Mouse (Mus musculus) gastrocnemius, postnatal 10 days (tissue): ENCODE results near the gene Rgs14. TPM values are rescaled to one million over a fixed set of nuclear protein-coding genes. Genes with fewer than 3 reads are reported as not detected.

ENCODE experiments used
- total RNA-seq, 2 experiments: library from RNA; stranded (reverse); gene quantifications; 2 replicates each; pipeline ENCODE4 v1.2.3; 2021

Gene Rgs14
- total RNA-seq, 2 experiments from 2014 or later = 0.19 to 0.36 TPM

Other genes with a start within 250 kb of the Rgs14 start
- not detected for gene Gm17617, start 236.2 kb upstream of the Rgs14 start, total RNA-seq
- gene Fgfr4, start 217.1 kb upstream of the Rgs14 start, total RNA-seq = 10 to 100 TPM; 16.3 to 24.5 TPM
- gene Nsd1, start 159.9 kb upstream of the Rgs14 start, total RNA-seq = 10 to 100 TPM; 75.4 to 89.6 TPM
- gene Prelid1, start 49.2 kb upstream of the Rgs14 start, total RNA-seq = 10 to 100 TPM; 66.3 to 79.2 TPM
- gene Rab24, start 47.8 kb upstream of the Rgs14 start, total RNA-seq = 10 to 100 TPM; 36.0 to 37.2 TPM
- gene Mxd3, start 39.9 kb upstream of the Rgs14 start, total RNA-seq = 1 to 10 TPM; 6.2 to 7.8 TPM
- gene Lman2, start 6.9 kb upstream of the Rgs14 start, total RNA-seq = 10 to 100 TPM; 37.0 to 45.1 TPM
- gene Slc34a1, start 28.5 kb downstream of the Rgs14 start, total RNA-seq = under 1 TPM in 1 of 2 experiments, not detected in 1; 0.11 TPM
- gene Pfn3, start 45.5 kb downstream of the Rgs14 start, total RNA-seq = not detected
- under 1 TPM in 1 of 2 experiments, not detected in 1; 0.34 TPM for gene F12, start 57.1 kb downstream of the Rgs14 start, total RNA-seq
- 10 to 100 TPM; 17.4 to 22.3 TPM for gene Grk6, start 75.3 kb downstream of the Rgs14 start, total RNA-seq
- 1 to 10 TPM; 2.1 to 2.5 TPM for gene Prr7, start 94.5 kb downstream of the Rgs14 start, total RNA-seq
- gene Dbn1, start 118.4 kb downstream of the Rgs14 start, total RNA-seq = 10 to 100 TPM; 52.6 to 71.2 TPM
- gene Pdlim7, start 143.9 kb downstream of the Rgs14 start, total RNA-seq = 100 to 1,000 TPM; 458 to 513 TPM
- 1 to 10 TPM; 2.0 to 4.0 TPM for gene Dok3, start 159.6 kb downstream of the Rgs14 start, total RNA-seq
- 10 to 100 TPM; 12.7 to 13.7 TPM for gene Ddx41, start 166.9 kb downstream of the Rgs14 start, total RNA-seq
- 10 to 100 TPM; 19.9 to 26.5 TPM for gene Fam193b, start 201.4 kb downstream of the Rgs14 start, total RNA-seq
- 100 to 1,000 TPM; 147 to 192 TPM for gene Tmed9, start 204.0 kb downstream of the Rgs14 start, total RNA-seq
- 1 to 10 TPM; 8.3 to 9.2 TPM for gene B4galt7, start 230.2 kb downstream of the Rgs14 start, total RNA-seq